Mouse (Mus musculus): Measurements from ENCODE around the gene Pard6a. TPM values are rescaled to one million over a fixed set of nuclear protein-coding genes. Genes with fewer than 3 reads are reported as not detected.

The Pard6a gene
- polyA plus RNA-seq, 1 experiment from 2014 or later: 25.9 TPM

DNA sequence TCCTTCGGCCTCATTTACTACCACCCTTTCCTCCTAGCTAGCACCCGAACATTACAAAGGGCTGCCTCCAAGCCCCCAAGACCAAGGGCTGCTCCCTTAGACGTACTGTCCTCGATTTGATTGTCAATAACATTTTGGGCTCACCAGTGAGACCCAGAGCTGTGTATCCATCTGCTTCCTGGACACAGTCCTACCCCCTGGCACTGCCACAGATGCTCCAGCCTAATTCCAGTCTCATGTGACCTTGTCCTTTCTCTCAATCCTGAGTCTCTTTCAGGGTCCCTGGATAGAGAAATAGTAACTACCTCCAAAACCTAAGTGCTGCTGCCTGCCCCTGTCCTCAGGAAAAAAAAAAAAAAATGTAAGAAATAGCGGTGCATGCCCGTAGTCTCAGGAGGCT lies 4.0 kb downstream of the Pard6a start:
- no peaks in the 10 kb centered on the region for H3K27me3 ChIP-seq (ENCODE audit: low read depth, poor library complexity, severe bottlenecking)
- DNase-seq (ENCODE audit: low spot score): no peak
- 91% methylated on average over 6 of the region's 6 CpGs for WGBS
- no peak overlapping the region for H3K27ac ChIP-seq (replicated peaks)
- no peaks in the 10 kb centered on the region for H3K9me3 ChIP-seq (replicated peaks)
- no peak overlapping the region for H3K4me3 ChIP-seq
- H3K36me3 ChIP-seq: peaks cover 40% of the 10 kb centered on the region
- H3K4me1 ChIP-seq: peaks cover 46% of the 10 kb centered on the region

DNA sequence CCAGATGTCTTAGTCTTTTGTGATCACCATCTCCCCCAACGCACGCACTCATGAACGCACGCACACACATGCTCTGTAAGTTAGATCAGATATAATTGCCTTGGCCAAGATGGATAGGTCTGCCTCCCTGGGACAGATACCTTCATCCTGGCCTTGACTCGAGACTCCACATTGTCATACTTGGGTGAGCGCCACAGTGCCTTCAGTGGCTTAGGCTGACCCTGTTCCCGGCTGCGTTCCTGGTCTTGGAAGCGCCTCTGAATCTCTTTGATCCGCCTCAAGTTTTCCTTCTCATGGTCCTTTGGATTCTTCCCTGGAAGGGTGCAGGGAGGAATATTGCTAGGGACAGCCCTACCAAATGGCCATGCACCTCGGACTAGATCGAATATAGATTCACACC lies 5.5 kb downstream of the Pard6a start:
- Histone ChIP-seq H3K36me3 (peaks cover 40% of the 10 kb centered on the region), H3K9me3 (replicated peaks) (no peaks in the 10 kb centered on the region), H3K27me3 (ENCODE audit: low read depth, poor library complexity, severe bottlenecking) (no peaks in the 10 kb centered on the region), H3K4me1 (peaks cover 39% of the 10 kb centered on the region), H3K4me3 (peak overlapping the region; percentile 89), H3K27ac (replicated peaks) (peak overlapping the region; percentile 94; the same call in 1 of the 2 replicates)
- WGBS: 83% methylated on average over 12 of the region's 12 CpGs
- no peak for DNase-seq (ENCODE audit: low spot score)

GRCm38 (mm10) chr8:105707498-105708403 lies 6.8 kb downstream of the Pard6a start, which contains the start of the genes 4933405L10Rik and Enkd1:
Gene 4933405L10Rik, plus strand, starts transcription at chr8:105707655.
Gene Enkd1, minus strand, starts transcription at chr8:105708210.
- under 1% methylated on average over 55 of the region's 55 CpGs for WGBS
- peak; percentile 95 for DNase-seq (ENCODE audit: low spot score)
- peak within 1 kb of the TSS; percentile 89 for H3K4me3 ChIP-seq
- H3K27me3 ChIP-seq (ENCODE audit: low read depth, poor library complexity, severe bottlenecking): no peaks in the 10 kb centered on the region
- H3K36me3 ChIP-seq: peaks cover 33% of the 10 kb centered on the region
- H3K27ac ChIP-seq (replicated peaks): peak within 1 kb of the TSS; percentile 94
- H3K4me1 ChIP-seq: peaks cover 26% of the 10 kb centered on the region
- no peaks in the 10 kb centered on the region for H3K9me3 ChIP-seq (replicated peaks)

DNA sequence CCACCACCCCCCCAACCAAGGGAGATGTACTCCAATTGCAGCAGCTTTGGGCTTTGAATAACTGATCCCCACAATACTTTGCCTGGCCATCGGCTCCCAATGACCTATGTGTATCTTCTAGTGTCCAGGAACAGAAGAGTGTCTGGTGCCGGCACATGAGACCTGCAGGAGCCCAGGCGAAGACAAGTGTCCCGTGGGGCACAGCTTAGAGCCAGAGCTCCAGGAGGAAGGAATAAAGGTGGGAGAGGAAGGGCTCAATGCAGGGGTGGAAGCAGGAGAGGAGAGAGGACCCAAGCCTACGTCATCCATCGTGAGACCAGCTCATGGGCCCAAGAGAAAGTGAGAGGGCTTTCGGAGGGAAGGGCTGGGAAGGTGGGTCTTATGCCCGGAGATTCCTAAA lies 7.7 kb downstream of the Pard6a start:
- Histone ChIP-seq H3K4me1 (peaks cover 23% of the 10 kb centered on the region), H3K27me3 (ENCODE audit: low read depth, poor library complexity, severe bottlenecking) (no peaks in the 10 kb centered on the region), H3K4me3 (peak overlapping the region; percentile 89; the same call in 1 of the 2 replicates), H3K9me3 (replicated peaks) (no peaks in the 10 kb centered on the region), H3K27ac (replicated peaks) (peak overlapping the region; percentile 94; the same call in 1 of the 2 replicates), H3K36me3 (peaks cover 24% of the 10 kb centered on the region)
- 92% methylated on average over 8 of the region's 8 CpGs for WGBS
- no peak for DNase-seq (ENCODE audit: low spot score)

- Histone ChIP-seq H3K4me1 (peaks cover 23% of the 10 kb centered on the region), H3K9me3 (replicated peaks) (no peaks in the 10 kb centered on the region), H3K27ac (replicated peaks) (no peak overlapping the region), H3K36me3 (peaks cover 18% of the 10 kb centered on the region), H3K4me3 (no peak overlapping the region), H3K27me3 (ENCODE audit: low read depth, poor library complexity, severe bottlenecking) (no peaks in the 10 kb centered on the region)
- DNase-seq (ENCODE audit: low spot score): no peak
- WGBS: 73% methylated on average over 14 of the region's 14 CpGs
Observed at GRCm38 (mm10) chr8:105709317-105709716, 8.4 kb downstream of the Pard6a start.

DNA sequence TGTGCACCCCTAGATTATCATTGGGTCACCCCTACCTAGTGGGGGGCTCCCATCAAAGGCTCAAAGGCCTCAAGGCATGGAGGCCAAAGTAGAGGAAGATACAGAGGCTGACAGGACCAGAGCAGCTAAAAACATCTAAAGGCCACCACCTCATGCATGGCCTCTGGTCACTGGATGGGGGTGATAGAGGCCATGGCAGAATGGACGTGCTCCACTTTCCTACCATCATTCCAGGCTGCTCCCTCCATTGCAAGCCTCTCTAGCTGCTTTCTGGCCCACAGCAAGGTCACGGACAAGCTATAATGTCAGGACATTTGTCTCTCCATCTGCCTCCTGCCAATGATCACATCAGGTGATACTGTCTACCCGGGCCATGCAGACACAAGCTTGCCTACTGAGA lies 11.3 kb downstream of the Pard6a start:
- no peak for DNase-seq (ENCODE audit: low spot score)
- 91% methylated on average over 3 of the region's 3 CpGs for WGBS
- H3K27ac ChIP-seq (replicated peaks): no peak overlapping the region
- peaks cover 9% of the 10 kb centered on the region for H3K4me1 ChIP-seq
- no peak overlapping the region for H3K4me3 ChIP-seq
- H3K9me3 ChIP-seq (replicated peaks): no peaks in the 10 kb centered on the region
- peaks cover 24% of the 10 kb centered on the region for H3K36me3 ChIP-seq
- H3K27me3 ChIP-seq (ENCODE audit: low read depth, poor library complexity, severe bottlenecking): no peaks in the 10 kb centered on the region

DNA sequence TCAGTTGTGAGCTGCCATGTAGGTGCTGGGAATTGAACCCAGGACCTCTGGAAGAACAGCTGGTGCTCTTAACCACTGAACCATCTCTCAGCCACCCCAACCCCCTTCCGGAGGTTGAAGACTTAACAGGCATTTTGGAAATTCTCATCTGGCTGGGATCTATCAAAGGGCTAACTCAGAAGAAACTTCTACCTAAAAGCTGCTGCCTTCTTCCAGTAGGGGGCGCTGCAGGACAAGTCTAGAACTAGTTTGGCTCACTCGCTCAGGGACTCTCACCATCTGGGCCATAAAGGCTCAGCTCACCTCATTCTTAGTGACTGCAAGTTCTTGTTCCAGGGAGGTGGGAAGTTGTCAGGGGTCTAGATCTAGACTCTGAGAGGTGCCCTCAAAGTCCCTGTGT lies 13.2 kb downstream of the Pard6a start:
- 15% methylated on average over 3 of the region's 3 CpGs for WGBS
- Histone ChIP-seq H3K4me3 (no peak overlapping the region), H3K27me3 (ENCODE audit: low read depth, poor library complexity, severe bottlenecking) (no peaks in the 10 kb centered on the region), H3K4me1 (no peaks in the 10 kb centered on the region), H3K36me3 (peaks cover 27% of the 10 kb centered on the region), H3K27ac (replicated peaks) (no peak overlapping the region), H3K9me3 (replicated peaks) (no peaks in the 10 kb centered on the region)
- DNase-seq (ENCODE audit: low spot score): peak; percentile 84

DNA sequence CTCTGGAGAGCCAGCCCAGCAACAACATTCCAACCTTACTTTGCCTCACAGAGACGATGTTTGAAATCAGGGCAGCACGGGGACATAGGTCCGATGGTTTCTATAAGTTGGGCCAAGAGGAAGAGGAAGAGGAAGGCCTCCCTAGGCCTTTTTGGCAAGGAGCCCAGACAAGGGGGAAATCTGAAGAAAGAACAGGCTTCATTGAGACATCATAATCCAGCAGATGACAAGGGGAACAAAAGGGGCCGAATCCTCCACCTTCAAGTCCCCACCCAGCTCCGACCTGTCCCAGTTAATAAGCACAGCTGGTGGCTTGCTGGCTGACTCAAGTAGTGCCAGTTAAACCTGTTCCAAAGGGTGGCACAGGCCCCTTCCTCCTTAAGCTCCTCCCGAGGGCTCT lies 14.1 kb downstream of the Pard6a start:
- no peak for DNase-seq (ENCODE audit: low spot score)
- H3K27ac ChIP-seq (replicated peaks): no peak overlapping the region
- H3K9me3 ChIP-seq (replicated peaks): no peaks in the 10 kb centered on the region
- no peak overlapping the region for H3K4me3 ChIP-seq
- H3K27me3 ChIP-seq (ENCODE audit: low read depth, poor library complexity, severe bottlenecking): no peaks in the 10 kb centered on the region
- WGBS: 88% methylated on average over 6 of the region's 6 CpGs
- peaks cover 27% of the 10 kb centered on the region for H3K36me3 ChIP-seq
- no peaks in the 10 kb centered on the region for H3K4me1 ChIP-seq

DNA sequence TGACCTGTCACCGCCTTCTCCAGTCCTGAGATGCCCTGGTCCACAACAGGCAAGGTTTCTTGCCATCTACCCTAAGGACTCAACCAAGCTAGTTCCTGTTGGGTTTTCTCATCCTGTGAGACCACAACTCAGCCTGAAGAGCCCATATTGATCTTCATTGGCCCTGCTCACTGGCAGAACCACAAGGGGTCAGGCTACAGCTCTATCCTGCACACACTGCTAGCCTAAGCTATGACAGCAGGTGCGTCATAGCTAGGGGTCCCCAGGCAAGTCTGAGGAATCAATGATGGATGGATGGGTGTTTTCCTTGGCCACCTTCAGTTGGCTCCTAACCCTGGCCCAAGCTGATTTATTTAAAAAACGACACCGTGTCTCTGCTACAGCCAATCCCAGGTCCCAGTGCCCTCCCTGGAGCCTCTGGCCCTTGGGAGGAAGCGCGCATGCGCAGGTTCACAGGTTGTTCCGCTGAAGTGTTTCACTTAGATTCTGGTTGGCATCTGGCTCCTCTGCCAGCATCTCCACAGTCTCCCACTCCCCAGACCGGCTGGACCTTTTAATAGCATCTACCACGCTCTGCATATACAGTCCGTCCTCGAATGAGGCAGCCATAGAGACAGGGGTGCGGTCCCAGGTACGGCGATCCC lies 15.5 kb downstream of the Pard6a start:
- Histone ChIP-seq H3K27me3 (ENCODE audit: low read depth, poor library complexity, severe bottlenecking) (no peaks in the 10 kb centered on the region), H3K36me3 (peaks cover 30% of the 10 kb centered on the region), H3K4me1 (no peaks in the 10 kb centered on the region), H3K27ac (replicated peaks) (no peak overlapping the region), H3K9me3 (replicated peaks) (no peaks in the 10 kb centered on the region), H3K4me3 (no peak overlapping the region)
- DNase-seq (ENCODE audit: low spot score): no peak
- WGBS: 92% methylated on average over 15 of the region's 15 CpGs

DNA sequence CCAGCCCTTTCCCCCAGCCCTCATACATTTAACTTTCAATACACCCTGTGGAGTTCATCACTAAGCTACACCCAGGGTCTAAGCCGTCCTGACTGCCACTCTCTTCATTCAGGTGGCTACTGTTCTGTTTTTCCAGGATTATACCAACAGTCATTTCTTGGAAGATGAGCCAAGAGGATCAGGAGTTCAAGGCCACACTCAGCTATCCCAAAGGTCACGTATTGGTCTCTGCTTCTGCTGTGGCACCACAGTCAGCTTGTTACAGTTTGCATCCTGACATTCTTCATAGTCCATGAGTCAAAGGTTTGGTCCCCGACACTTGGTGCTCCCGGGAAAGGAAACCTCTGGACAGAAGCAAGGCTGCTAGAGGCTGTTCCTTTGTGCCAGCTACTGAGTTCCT lies 18.7 kb downstream of the Pard6a start:
- no peaks in the 10 kb centered on the region for H3K4me1 ChIP-seq
- H3K9me3 ChIP-seq (replicated peaks): no peaks in the 10 kb centered on the region
- no peak overlapping the region for H3K4me3 ChIP-seq
- peaks cover 50% of the 10 kb centered on the region for H3K36me3 ChIP-seq
- WGBS: 87% methylated on average over 4 of the region's 4 CpGs
- H3K27me3 ChIP-seq (ENCODE audit: low read depth, poor library complexity, severe bottlenecking): no peaks in the 10 kb centered on the region
- no peak overlapping the region for H3K27ac ChIP-seq (replicated peaks)
- no peak for DNase-seq (ENCODE audit: low spot score)

DNA sequence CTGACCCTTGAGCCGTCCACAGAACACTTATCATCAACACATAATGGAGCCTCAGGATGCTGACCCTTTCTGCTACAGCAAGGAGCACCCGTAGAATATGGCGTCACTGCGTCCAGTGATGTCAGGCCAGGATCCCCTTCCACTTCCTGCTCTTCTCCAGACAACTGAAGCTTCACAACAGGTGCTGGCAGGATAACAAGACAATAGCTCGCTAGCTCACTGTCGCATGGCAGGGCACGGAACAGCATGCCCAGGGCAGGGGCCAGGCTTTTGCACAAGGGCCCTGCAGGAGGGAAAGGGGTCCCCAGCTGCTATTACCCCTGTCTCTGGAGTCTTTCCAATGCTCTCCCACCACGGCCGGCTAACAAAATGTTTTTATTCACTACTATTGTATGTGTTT lies 21.9 kb downstream of the Pard6a start:
- Histone ChIP-seq H3K27me3 (ENCODE audit: low read depth, poor library complexity, severe bottlenecking) (no peaks in the 10 kb centered on the region), H3K36me3 (peaks cover 55% of the 10 kb centered on the region), H3K4me3 (no peak overlapping the region), H3K9me3 (replicated peaks) (no peaks in the 10 kb centered on the region), H3K27ac (replicated peaks) (no peak overlapping the region), H3K4me1 (no peaks in the 10 kb centered on the region)
- DNase-seq (ENCODE audit: low spot score): no peak
- 92% methylated on average over 9 of the region's 9 CpGs for WGBS

DNA sequence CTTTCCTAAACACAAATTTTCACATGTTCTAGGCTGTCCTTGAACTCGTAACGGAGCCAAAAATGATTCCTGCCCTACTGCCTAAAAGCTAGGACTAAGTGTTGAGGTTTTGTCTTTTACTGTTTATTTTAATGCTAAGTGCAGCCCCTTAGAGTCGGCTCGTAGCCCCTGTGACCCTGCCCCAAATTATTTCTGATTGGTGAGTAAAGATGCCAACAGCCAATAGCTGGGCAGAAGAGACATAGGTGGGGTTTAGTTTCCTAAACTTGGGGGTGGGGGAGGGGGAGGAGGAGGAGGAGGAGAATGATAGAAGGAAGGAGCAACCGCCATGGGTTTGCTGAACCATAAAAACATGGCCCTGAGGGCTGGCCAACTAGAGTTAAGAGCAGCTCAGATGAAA lies 24.8 kb downstream of the Pard6a start:
- DNase-seq (ENCODE audit: low spot score): no peak

More for the DNA sequence above, 24.8 kb downstream of the Pard6a start:
- peaks cover 59% of the 10 kb centered on the region for H3K36me3 ChIP-seq
- H3K27me3 ChIP-seq (ENCODE audit: low read depth, poor library complexity, severe bottlenecking): no peaks in the 10 kb centered on the region
- 88% methylated on average over 5 of the region's 5 CpGs for WGBS
- H3K27ac ChIP-seq (replicated peaks): no peak overlapping the region
- no peaks in the 10 kb centered on the region for H3K9me3 ChIP-seq (replicated peaks)
- H3K4me1 ChIP-seq: no peaks in the 10 kb centered on the region
- H3K4me3 ChIP-seq: no peak overlapping the region

Measured in midbrain, embryonic 10.5 days (tissue).